Mouse (Mus musculus) midbrain, embryonic 16.5 days (tissue): ENCODE results near the gene Nol6. TPM values are rescaled to one million over a fixed set of nuclear protein-coding genes. Genes with fewer than 3 reads are reported as not detected.
"Not testable (repeated sequence)": the region's sequence is repeated elsewhere in the genome, so short reads cannot be mapped to it uniquely, and the experiment has no call there.

Experiments
- ATAC-seq: fragments of 200-750 bp; cut with Nextera tagmentation; 2 replicates; pipeline ENCODE4 v1.8.0; 2017; ENCODE audit warnings: moderate TSS enrichment
- H3K27ac ChIP-seq: fragments of 300-500 bp; sonication (generic); 2 replicates; pipeline ENCODE4 v1.5.1; 2014; ENCODE audit warnings: mild to moderate bottlenecking, low read length, mixed read lengths
- H3K27me3 ChIP-seq: fragments of 300-500 bp; sonication (generic); 2 replicates; pipeline ENCODE4 v1.6.1; 2014; ENCODE audit warnings: low read depth, low read length, mixed read lengths; ENCODE audit not compliant: control insufficient read depth, insufficient read depth
- H3K36me3 ChIP-seq: fragments of 300-500 bp; sonication (generic); 2 replicates; pipeline ENCODE4 v1.6.1; 2014; ENCODE audit warnings: mild to moderate bottlenecking, low read length, moderate library complexity, mixed read lengths; ENCODE audit not compliant: control insufficient read depth, insufficient read depth
- H3K4me1 ChIP-seq: fragments of 300-500 bp; sonication (generic); 2 replicates; pipeline ENCODE4 v1.6.1; 2014; ENCODE audit warnings: mild to moderate bottlenecking, low read length, mixed read lengths; ENCODE audit not compliant: control insufficient read depth, insufficient read depth
- H3K4me2 ChIP-seq: fragments of 300-500 bp; sonication (generic); 2 replicates; pipeline ENCODE4 v1.6.1; 2014; ENCODE audit warnings: mild to moderate bottlenecking, low read length, mixed read lengths
- H3K4me3 ChIP-seq: fragments of 300-500 bp; sonication (generic); 2 replicates; pipeline ENCODE4 v1.5.1; 2014; ENCODE audit warnings: low read depth, mild to moderate bottlenecking, low read length, moderate library complexity, mixed read lengths
- H3K9ac ChIP-seq: fragments of 300-500 bp; sonication (generic); 2 replicates; pipeline ENCODE4 v1.6.1; 2014; ENCODE audit warnings: low read depth, low read length, mixed read lengths
- H3K9me3 ChIP-seq: fragments of 300-500 bp; sonication (generic); replicated peaks from 2 replicates; pipeline ENCODE4 v1.6.1; 2014; ENCODE audit warnings: mild to moderate bottlenecking, low read length, mixed read lengths; ENCODE audit not compliant: control insufficient read depth, poor library complexity, severe bottlenecking
- WGBS: fragments of 180-500 bp; shearing (Covaris S2); extraction: QIAGEN DNeasy Blood & Tissue Kit; methylation state at CpG from one replicate; pipeline ENCODE4 v1.1.7; 2014; 5-methylcytosine and 5-hydroxymethylcytosine counted together
- polyA plus RNA-seq: library from polyadenylated mRNA; unstranded; fragments of >200 nt; fragmentation: Nextera tagmentation; extraction: Ambion mirVana; gene quantifications from 2 replicates; pipeline ENCODE4 v1.2.1, GENCODE M21; 2015

Gene Nol6
- polyA plus RNA-seq, 1 experiment from 2014 or later, result 43.6 TPM

DNA sequence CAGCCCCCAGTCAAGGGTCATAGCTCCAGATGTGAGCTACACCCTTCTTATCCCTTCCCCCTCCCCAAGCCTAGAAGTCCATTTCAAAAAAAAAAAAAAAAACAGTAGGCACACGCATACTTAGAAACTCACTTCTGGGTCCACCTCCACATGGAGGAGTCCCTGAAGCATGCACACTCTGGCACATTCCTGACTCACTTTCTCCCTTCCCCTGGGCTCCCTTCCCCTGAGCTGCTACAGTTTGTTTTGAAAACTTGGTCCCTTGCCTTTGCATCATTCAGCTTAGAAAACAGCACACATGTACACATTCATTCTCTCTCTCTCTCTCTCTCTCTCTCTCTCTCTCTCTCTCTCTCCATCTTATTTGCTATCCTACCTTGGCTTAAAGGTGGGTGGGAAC is 31.3 kb downstream of the Nol6 start:
- H3K4me1 ChIP-seq, result no peaks in the 10 kb centered on the region
- H3K27ac ChIP-seq, result no peak overlapping the region
- H3K4me2 ChIP-seq, result no peak overlapping the region
- peaks cover 6% of the 10 kb centered on the region; the same call in 1 of the 2 replicates for H3K27me3 ChIP-seq
- no peak overlapping the region for H3K9ac ChIP-seq
- 92% methylated on average over 1 of the region's 1 CpGs for WGBS
- H3K4me3 ChIP-seq, result no peak overlapping the region
- no peaks in the 10 kb centered on the region for H3K36me3 ChIP-seq
- H3K9me3 ChIP-seq, result no peaks in the 10 kb centered on the region
- no peak for ATAC-seq

DNA sequence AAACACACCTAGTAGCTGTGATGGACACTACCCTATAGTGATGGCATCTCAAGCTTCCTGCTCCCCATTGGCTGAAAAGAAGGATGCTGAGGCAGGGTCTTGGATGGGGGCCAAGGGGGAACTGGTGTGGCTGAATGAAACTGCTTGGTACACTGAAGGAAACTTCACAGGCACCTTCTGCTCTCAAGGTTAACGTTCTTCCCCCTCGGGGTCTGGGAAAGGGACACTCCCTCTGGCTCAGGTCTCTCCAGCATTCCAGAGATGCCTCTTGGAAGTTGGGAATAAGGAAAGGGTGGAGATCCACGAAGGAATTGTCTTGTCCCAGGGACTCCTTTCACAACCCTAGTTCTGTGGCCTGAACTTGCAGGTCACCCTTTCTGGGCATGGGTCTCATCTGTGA is 32.9 kb downstream of the Nol6 start:
- Histone ChIP-seq H3K27me3 (no peaks in the 10 kb centered on the region), H3K27ac (no peak overlapping the region), H3K4me2 (no peak overlapping the region), H3K9ac (no peak overlapping the region), H3K4me1 (no peaks in the 10 kb centered on the region), H3K9me3 (no peaks in the 10 kb centered on the region), H3K36me3 (no peaks in the 10 kb centered on the region), H3K4me3 (no peak overlapping the region)
- no peak for ATAC-seq
- 68% methylated on average over 3 of the region's 3 CpGs for WGBS

DNA sequence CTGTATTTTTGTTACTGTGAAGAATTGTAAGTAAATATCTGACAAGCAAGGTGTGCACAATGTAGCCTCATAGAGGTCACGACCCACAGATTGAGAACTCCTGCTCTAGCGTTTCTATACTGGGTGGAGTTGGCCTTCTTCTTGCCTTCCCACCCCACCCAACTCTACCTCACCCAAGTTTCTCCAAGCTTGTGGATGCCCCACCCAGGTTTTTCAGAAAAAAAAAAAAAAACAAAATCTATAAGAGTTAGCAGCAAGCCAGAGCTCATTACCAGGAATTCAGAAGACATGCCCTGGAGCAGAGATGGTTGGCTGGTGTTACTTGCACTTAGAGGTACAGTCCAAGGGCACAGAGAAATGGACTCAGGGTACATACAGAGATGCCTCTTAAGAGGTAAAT is 34.5 kb downstream of the Nol6 start:
- no peak overlapping the region for H3K4me3 ChIP-seq
- H3K27me3 ChIP-seq, result no peaks in the 10 kb centered on the region
- H3K27ac ChIP-seq, result no peak overlapping the region
- no peak overlapping the region for H3K9ac ChIP-seq
- no peak for ATAC-seq
- no peaks in the 10 kb centered on the region for H3K4me1 ChIP-seq
- no peaks in the 10 kb centered on the region for H3K9me3 ChIP-seq
- 79% methylated on average over 2 of the region's 2 CpGs for WGBS
- no peak overlapping the region for H3K4me2 ChIP-seq
- no peaks in the 10 kb centered on the region for H3K36me3 ChIP-seq

DNA sequence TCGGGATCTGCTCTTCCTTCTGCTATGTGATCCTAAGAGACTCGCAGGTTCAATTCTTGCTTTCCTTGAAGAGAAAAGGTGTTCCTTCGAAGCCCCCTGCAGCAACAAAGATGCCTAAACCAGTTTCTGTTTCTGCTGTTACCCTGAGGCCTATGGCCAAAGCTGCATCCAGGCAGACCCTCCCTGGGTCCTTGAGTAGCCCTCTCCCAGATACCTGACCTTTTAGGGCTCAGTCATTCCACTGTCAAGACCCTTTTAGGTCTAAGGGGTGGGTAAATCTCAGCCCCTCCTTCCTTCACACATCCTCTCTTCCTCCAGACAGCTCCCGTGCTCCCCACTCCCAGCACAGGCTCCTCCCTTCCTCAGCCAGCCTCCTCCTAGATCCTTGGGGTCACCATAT is 35.1 kb downstream of the Nol6 start:
- H3K27me3 ChIP-seq, result no peaks in the 10 kb centered on the region
- H3K9me3 ChIP-seq, result no peaks in the 10 kb centered on the region
- no peak for ATAC-seq
- no peaks in the 10 kb centered on the region for H3K4me1 ChIP-seq
- no peak overlapping the region for H3K4me3 ChIP-seq
- 85% methylated on average over 4 of the region's 4 CpGs for WGBS
- no peaks in the 10 kb centered on the region for H3K36me3 ChIP-seq
- no peak overlapping the region for H3K27ac ChIP-seq
- H3K9ac ChIP-seq, result no peak overlapping the region
- H3K4me2 ChIP-seq, result no peak overlapping the region

DNA sequence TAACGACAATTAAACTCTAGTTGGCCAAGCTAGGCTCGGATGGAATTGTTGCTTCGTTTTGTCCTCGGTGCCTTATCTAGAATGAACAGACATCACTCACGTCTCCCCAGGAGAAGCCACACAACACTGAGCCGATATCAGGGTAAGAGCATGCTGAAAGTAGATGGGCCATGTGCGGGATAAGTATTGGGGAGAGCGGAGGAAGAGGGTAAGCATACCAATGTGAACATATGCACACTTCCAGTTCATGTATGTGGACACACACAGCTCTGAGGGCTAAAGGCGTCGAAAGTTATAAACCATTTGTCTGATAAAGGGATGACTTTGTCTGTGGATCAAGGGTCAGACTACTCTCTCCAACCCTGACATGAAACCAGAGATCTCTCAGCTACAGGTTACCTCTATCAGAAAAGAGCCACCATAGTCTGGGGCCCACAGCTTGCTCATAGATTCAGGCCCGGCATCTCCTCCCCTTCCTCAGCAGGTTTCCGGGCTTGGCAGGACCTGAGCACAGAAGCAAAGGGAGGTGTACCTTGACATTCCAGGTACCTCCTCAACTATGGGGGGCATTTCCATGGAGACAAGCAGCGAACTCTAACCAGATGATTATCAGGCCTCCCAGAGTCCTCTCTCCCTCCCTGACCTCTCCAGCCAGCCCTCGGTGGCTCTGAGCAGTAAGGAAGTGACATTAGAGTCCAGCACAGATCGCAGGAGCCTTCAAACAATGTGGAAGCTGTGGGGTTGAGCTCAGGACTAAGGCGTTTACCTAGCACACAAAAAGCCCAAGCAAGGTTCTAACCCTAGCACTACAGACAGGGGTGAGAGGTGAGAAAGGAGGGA is 36.6 kb downstream of the Nol6 start:
- ATAC-seq, result no peak
- WGBS, result 88% methylated on average over 16 of the region's 16 CpGs

DNA sequence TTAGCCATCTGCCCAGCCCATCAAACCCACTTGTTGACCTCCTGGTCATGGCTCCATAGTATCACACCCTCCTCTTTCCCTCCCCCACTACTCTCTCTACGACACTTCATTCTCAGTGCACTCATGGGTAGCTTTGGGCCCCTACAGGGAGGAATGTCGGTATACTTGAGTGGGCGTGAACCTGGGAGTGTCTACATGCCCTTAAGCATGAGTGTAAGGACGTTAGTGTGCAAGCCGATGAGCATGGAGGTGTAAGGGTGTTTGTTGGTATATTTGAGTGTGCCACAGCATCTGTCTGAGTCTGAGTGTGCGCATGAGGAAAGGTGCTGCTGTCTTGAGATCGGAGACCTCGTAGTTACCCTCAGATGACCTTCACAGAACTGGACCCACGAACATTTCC is 37.3 kb downstream of the Nol6 start:
- Histone ChIP-seq H3K4me1 (no peaks in the 10 kb centered on the region), H3K9me3 (no peaks in the 10 kb centered on the region), H3K4me2 (no peak overlapping the region), H3K9ac (no peak overlapping the region), H3K27ac (no peak overlapping the region), H3K4me3 (no peak overlapping the region), H3K27me3 (no peaks in the 10 kb centered on the region), H3K36me3 (no peaks in the 10 kb centered on the region)
- no peak for ATAC-seq
- WGBS, result 80% methylated on average over 9 of the region's 9 CpGs

More for the DNA sequence above, 36.6 kb downstream of the Nol6 start:
- Histone ChIP-seq H3K27ac (no peak overlapping the region), H3K9ac (no peak overlapping the region), H3K36me3 (no peaks in the 10 kb centered on the region), H3K4me2 (no peak overlapping the region), H3K4me3 (no peak overlapping the region), H3K27me3 (no peaks in the 10 kb centered on the region), H3K9me3 (no peaks in the 10 kb centered on the region), H3K4me1 (no peaks in the 10 kb centered on the region)

DNA sequence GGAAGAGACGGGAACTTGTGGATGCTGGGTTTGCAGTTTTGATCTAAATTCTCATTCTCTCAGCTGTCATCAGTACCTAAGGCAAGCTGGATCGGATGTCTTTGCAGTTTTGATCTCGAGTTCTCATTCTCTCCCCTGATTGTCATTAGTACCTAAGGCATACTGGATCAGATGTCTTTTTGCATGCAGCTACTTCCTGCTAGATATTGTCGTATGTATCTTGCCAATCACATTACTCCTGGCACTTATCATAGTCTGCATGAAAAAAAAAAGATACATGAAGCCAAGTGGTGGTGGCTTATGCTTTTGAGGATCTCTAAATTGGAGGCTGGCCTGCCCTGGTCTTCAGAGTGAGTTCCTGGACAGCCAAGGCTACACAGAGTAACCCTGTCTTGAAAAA is 39.4 kb downstream of the Nol6 start:
- Histone ChIP-seq H3K9ac (no peak overlapping the region), H3K36me3 (no peaks in the 10 kb centered on the region), H3K4me1 (no peaks in the 10 kb centered on the region), H3K27me3 (no peaks in the 10 kb centered on the region), H3K27ac (no peak overlapping the region), H3K4me3 (no peak overlapping the region), H3K9me3 (no peaks in the 10 kb centered on the region), H3K4me2 (no peak overlapping the region)
- 88% methylated on average over 4 of the region's 4 CpGs for WGBS
- ATAC-seq, result no peak

DNA sequence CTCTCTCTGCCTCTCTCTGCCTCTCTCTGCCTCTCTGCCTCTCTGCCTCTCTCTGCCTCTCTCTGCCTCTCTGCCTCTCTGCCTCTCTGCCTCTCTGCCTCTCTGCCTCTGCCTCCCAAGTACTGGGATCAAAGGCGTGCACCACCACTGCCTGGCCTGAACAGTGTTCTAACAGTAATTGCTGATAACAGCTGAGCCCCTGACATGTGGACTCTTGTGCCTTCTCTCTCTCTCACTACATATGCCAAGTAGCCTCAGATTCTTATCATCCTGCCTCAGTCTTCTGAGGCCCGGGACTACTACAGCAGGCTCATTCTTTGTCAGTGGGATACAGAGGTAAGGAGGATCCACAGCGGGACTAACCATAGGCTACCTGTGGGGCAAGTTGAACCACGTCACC is 41.5 kb downstream of the Nol6 start:
- not testable (repeated sequence) for H3K4me2 ChIP-seq, H3K4me3 ChIP-seq, H3K4me1 ChIP-seq, H3K36me3 ChIP-seq, ATAC-seq, H3K27ac ChIP-seq, H3K27me3 ChIP-seq, H3K9me3 ChIP-seq, H3K9ac ChIP-seq
- WGBS, result 70% methylated on average over 4 of the region's 4 CpGs

DNA sequence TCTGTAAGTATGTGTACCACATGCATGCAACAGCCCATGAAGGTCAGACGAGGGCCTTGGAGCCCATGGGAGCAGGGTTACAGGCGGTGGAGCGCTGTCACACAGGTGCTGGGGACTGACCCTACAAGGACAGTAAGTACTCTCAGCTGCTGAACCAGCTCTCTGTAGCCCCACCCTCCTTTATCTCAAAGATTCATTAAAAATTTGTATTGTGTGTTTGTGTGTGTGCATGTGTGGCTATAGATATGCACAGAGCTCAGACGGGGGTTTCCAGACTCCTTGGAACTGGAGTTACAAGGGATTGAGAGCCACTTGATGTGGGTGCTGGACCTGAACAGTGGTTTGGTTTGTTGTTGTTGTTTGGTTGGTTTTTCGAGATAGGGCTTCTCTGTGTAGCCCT is 42.5 kb downstream of the Nol6 start:
- Histone ChIP-seq H3K27me3 (no peaks in the 10 kb centered on the region), H3K9me3 (no peaks in the 10 kb centered on the region), H3K27ac (no peak overlapping the region), H3K36me3 (no peaks in the 10 kb centered on the region), H3K4me1 (no peaks in the 10 kb centered on the region), H3K9ac (no peak overlapping the region), H3K4me2 (no peak overlapping the region), H3K4me3 (no peak overlapping the region)
- 91% methylated on average over 5 of the region's 5 CpGs for WGBS
- no peak for ATAC-seq
